Mouse (Mus musculus): Measurements from ENCODE around the gene Tfpt. TPM values are rescaled to one million over a fixed set of nuclear protein-coding genes. Genes with fewer than 3 reads are reported as not detected.

Gene Tfpt
- 10 to 100 TPM; 23.1 to 31.3 (median 24.9) TPM for total RNA-seq (2022)

DNA sequence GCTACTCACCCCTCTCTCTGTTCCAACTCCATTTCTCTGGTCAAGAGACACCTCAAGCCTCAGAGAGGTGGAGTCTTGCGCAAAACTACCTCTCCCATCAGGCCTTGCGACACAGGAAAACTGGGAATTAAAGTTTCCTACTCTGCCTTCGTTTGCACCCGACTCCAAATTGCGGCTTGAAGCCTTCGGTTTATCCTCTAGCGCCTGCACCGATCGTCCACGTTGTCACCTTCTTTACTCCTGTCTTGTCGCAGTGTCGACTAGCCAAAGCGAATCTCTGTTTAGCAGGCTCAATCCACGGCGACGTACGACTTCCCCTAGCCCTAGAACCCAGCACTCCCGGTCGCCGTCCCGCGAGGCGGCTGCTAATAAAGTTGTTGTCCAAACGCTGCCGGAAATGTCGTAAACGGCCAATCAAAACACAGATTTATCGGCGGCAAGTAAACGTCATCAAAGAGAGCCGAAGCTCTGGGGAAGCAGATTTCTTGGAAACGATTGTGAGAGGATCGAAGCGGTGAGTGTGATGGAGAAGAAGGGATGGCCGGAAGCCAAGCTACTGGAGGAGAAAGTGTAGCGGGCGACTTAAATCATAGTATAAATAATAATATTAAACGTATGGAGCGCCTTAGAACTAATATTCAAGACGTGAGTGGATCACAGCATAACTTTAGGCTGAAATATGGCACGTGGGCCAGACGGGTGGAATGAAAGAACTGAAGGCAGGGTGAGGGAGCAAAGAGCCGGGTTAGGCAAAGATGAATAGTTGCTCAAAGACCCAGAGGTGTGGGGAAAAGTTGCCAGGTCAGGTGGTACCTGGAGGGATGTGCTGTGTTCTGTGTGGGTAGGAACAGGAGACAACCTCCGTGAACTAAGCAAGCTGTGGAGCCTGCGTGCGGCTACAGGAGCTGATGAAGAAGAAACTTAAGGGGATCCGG lies at the start of gene Tfpt, which contains the start of gene Prpf31:
Gene Tfpt, minus strand, starts transcription at position 387 of the 935 bp plus-strand sequence.
Gene Prpf31, plus strand, starts transcription at position 443 of the 935 bp plus-strand sequence.
- peak; percentile 92 for DNase-seq

DNA sequence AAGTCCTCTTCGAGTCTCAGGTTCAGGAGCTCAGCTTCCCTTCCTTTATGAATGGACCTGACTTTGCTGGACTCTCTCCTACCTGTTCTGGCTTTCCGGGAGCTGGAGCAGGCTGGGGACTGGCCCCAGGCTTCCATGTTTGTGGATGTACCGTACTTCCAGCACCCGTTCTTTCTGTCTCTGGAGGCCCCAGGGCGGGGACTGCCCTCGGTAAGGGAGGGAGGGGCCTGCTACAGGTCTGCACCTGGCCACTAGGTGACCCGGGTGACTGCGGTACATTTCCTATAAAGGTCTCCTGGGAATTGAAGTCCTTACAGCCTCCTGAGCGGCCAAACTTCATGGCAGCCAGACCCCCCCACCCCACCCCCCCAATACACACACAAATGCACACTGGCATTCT lies 47.6 kb upstream of the Tfpt start, which contains the start of gene Tmc4:
Gene Tmc4, minus strand, starts transcription at position 212 of the 400 bp plus-strand sequence.
- DNase-seq: no peak

DNA sequence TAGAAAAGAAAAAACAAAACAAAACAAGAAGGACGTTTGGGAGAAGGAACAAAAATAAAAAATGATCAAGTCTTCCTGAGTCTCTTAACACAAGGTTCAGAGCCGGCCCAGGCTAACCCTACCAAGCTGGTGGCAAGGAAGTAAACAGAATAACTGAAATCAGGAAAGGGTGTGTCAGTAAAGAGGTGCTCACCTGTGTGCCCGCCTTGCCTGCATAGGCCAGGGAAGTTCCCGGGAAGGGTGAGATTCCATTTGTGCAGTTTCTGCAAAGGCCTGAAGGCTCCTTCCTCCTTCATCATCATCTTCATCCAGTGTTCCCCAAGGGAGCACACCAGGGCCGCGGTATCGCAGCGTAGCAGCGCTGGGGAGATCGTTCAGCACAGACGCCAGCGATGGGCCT lies 46.6 kb upstream of the Tfpt start:
- no peak for DNase-seq

DNA sequence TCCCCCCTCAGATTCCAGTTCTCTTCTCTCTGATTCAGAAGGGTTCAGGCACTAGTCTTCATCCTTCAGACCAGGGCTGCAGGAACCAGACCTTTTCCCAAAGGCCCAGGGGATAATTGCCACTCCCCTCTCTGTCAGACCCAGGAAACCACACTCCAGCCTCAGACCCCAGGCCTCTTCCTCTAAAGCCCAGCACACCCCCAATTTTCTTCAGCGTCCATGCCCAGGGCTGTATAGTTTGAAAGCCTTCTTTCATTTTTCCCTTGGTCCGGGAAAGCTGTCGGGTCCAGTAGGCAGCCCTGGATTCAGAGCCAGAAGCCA lies 45.5 kb upstream of the Tfpt start:
- no peak for DNase-seq

DNA sequence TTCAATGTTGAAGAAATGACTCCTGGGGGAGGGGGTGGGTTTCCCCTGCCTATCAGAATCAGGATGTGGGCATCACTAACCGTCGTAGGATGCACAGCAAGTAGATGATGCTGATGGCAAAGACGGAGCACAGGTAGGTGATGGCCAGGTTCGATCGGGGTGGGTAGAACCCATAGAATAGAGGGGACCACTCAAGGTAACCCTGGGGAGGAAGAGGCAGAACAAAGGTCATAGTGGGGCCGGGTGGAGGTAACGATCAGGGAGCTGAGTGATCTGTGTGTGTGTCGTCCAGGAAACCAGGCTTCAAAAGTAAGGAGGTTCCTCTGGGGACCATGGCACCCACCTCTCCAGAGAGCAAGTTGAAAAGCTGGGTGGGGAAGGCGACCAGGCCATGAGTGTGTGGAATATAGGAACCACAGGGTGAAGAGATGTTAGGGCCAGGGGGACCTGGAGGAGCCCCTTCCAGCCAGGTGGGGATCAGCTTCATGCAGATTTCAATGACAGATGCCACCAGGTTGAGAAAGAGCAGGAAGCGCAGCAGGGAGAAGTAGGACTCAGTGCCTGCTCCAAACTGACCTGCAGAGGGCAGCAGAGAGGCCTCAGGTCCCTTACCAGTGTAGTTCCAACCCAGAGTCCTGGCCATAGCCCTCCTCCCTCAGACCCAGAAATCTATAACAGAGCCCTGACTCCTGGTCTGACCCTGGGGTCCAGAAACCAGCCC lies 44.9 kb upstream of the Tfpt start:
- DNase-seq: peak; percentile 50

DNA sequence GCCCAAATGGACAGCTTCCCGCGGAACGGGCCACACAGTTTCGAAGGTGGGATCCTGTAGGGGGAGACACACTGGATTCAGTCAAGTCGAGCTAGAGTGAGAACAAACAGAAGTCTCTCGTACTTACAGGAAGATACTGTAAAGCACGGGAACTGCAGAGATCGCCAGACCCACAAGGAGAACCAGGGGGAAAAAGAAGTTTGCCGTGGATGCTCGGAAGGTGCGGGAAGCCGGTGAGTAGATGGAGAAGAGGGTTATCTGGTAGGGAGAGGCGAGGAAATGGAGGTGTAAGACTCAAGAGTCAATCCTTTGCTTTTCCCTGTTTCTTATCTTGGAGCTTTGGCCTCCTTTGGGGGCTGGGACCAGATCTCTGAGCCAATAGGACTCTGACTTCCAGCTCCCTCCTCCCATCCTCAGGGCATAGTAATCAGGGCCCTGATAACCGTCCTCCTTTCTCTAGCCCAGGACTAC lies 37.2 kb upstream of the Tfpt start:
- no peak for DNase-seq

DNA sequence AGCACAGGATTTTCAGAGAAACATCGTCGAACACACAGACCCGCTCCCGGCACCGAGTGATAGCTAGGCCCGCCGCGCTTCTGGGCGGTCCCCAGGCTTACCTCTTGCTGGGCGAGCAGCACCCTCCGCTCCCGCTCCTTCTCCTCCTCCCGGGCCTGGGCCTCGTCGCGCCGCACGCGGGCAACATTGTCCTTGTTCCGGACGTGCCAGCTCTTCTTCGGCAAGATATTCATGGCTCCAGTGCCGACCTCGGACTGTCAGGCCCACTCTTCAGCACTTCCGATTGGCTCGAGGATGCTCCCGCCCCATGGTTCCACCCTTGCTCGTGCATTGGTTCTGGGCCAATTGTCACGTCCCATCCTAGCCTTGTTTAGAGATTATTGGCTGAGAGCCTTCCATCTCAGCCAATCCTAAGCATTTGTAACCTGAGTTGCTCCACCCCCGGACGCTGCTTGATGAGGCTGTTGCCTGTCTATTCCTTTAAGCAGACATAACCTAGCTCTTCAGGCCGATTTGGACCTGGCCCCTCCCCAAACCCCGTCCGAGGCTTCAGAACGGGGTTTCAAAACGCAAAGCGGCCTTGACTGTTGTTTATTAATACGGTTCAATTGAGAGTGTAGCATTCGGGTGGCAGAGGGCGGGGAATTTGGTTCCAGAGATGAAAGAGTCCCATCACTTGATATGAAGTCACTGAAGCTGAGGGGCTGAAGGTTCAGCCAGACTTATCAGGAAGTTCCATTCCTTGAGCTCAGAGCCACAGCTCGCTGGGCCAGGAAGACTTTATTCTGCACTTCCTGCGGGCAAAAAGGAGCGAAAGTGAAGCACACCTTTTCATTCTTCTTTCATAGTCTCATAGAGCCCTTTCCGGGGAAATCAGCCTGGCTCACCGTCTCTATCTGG lies 35.7 kb upstream of the Tfpt start, which contains the start of gene Leng1:
Gene Leng1, minus strand, starts transcription at position 626 of the 900 bp plus-strand sequence.
- peak; percentile 98 for DNase-seq

DNA sequence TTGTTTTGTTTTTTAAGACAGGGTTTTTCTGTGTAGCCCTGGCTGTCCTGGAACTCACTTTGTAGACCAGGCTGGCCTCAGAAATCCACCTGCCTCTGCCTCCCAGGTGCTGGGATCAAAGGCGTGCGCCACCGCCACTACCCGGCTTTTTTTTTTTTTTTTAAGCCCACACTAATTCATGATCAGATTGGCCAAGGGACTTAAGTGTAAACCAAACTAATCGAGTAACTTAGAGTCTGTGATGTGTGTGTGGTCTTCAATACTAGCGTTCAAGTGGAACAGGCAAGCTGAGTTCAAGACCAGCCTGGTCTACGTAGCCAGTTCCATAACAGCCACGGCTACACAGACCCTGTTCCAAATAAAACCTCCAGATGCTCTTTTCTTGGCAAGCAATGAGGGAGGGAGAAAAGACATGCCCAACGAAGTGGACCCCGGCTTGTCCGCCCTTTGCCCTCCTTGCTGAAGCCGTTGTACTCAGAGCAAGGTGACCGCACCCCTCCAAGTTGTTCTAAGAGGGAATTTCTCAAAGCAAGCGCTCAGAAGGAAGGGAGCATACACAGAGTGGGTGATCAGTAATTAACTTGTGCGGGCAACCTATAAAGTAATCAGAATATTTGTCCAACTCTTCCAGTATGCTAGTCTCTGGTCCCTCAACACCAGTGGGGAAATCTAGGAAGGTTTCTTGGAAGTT lies 34.9 kb upstream of the Tfpt start:
- peak; percentile 35 for DNase-seq

DNA sequence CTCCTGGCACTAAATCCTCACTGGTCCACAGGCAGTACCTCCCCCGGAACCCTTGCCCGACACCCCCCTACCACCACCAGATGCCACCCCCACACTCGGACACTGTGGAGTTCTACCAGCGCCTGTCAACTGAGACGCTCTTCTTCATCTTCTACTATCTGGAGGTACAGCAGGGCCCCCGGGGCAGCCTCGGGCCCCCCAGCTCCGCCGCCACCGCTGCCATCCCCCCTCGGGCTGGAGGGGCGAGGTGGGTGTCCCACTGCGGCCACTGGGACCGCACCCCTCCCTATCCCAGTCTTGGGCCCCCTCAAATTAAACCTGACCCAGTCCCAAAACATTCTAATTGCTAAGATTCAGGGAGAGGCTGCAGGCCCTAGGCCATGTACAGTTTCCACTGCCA lies 28.8 kb upstream of the Tfpt start:
- no peak for DNase-seq

DNA sequence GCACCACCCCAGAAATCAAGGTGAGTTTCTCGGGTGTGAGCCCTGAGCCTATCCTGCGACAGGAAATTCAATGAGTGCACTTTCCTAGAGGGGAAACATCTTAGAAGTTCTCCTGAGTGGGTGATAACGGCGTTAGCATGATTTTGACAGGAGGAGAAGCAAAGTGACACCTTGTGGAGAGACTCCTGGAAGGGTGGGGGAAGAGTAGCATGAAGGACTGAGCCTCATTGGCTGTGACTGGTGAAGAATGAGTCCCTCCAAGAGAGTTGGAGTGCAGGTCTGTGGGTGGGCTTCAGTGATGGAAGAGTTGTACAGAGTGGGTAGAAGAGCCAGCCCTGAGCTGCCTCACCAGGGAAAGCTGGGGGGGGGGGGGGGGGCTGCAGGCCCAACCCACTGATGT lies 27.2 kb upstream of the Tfpt start:
- no peak for DNase-seq

DNA sequence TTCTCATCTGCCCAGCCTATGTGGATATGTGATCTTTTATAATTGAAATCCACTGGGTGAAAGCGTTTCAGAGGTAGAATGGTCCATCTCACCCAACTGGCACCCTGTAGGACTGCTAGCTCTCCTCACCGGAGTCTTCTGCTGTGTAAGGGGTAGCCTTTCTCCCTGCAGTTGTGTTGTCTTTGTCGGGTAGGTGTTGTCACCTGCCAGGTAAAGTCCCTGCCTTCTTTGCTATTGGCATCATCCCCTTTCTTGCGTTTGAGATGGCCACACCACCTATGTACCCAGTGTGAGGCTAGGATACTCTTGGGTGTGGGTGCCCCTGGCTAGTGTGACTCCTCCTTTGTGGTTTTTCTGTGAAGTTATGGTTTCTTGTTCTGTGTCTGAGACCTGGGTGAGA lies 16.9 kb upstream of the Tfpt start:
- DNase-seq: no peak

DNA sequence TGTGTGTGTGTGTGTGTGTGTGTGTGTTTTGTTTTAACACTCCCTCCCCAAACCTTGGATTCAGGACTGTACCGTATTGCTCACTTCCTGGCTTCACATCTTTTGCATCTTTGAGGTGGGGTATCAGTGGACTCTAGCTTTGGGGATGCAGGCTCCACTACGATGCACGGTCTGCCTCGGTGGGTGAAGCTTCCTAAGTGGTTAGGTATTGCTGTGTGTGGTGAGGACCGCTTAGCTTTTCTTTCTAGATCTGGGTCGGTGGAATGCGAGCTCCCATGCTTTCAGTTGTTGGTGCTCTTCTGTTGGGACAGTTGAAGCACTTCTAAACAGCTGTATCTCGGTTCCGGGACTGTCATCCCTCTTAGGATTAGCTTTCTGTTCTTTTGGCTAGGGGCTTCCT lies 16.5 kb upstream of the Tfpt start:
- no peak for DNase-seq

DNA sequence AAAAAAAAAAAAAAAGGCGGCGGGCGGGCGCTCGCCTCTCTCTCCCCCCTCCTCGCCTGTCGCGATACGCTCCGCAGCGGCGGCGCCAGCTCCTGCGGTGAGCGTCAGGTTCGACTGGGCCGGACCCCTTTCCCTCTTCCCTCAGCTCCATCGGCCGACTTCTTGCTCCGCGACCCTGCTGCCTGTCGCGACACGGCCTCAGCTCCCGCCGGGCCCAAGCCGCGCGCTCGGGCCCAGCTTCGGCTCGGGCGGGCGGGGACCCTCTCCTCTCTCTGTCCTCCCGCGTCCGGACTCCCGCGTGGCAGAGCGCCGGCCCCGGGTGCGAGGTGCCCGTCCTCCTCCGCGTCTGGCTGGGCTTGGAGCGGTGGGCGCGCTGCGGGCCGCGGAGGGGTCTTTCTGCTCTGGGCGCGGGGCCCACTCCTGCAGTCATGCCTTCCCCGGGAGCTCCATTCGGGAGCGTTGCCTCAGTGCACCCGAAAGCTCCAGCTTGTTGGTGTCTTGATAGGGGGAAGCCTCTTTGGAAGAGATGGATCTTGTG lies 15.8 kb upstream of the Tfpt start:
- no peak for DNase-seq

DNA sequence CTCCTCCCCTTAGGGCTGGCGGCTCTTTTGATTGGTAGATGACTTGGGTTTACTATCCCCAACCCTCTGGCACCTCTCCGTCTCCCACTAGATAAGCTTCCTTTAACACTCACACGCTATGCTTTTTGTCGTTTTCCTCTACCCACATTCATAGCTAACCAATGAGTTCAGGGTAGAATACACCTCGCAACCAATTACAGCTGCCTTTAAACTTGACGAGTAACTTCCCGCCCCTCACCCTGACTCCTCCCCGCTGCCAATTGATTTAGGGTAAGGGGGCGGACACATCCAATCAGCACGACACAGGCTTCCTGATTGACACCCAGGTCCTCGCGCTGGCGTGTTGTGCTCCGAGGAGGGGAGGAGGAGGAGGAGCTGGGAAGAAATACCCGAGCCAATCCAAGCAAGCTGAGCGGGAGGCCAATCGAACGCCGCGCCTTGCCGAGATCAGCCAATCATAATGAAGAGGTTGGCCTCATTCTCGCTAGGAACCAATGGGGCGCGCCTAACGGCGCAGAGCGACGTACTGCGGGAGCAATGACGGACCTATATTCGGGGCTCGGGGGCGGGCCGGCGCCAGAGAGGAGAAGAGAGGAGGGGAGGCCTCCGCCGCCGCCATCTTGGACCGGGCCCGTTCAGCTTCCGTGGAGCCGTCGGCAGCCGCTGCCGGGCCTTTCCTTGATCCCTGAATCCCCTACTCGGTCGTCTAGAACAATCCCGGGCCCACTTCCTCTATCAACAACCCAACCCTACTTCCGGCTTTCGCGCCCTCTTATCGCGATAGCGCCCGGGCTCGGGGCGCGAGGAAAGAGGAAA lies 15.2 kb upstream of the Tfpt start, which contains the start of gene Cnot3:
Gene Cnot3, plus strand, starts transcription at position 597 of the 816 bp plus-strand sequence.
- peak; percentile 100 for DNase-seq

DNA sequence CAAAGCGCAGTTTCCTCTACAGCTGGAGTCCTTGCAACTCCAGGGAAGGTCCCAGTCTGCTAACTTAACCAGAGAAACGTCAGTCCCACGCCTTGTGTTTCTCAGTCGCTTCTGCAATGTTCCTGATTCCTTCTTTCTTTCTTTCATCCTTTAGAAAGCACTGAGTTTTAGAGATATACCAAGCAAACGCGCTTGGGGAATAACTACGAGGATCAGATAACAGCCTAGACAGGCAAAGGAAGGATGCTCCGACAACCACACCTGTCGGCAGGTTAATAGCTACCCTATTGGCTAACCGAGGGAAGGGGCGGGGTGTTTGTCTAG lies 14.6 kb upstream of the Tfpt start:
- DNase-seq: no peak

DNA sequence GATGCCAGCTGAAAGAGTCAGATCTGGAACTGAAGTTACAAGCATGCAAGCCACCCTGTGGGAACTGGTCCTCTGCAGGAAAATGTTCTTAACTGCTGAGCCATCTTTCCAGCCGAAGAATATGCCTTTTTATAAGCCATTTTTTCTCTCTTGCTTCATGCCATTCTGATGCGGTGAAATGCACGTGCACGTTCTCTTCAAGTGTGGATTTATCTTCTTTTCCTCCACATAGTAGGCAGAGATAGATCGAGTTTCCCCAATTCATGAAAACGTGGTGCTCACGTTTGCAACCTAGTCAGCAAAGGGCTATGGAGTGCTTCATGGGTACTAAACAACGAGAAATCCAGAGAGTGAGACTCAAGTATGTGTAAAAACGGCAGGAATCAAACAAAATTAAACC lies 14.1 kb upstream of the Tfpt start:
- DNase-seq: no peak

DNA sequence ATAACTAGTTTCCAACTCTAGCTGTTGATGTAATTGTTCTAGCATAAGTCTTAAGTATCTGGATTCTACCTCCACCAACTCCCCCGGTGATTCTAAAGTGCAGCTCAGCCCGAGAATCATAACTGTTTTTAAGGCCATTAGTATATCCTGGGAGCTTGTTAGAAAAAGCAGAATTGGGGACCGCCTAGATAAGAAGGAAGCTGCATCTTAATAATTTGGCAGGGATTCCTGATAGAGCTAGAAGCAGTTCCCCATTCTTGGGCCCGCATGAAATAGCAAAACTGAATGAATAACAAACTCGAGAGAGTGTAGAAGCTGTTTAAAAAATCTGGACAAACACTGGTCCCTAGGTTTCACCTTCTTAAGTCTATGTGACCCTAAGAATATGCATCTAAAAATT lies 13.7 kb upstream of the Tfpt start:
- no peak for DNase-seq

DNA sequence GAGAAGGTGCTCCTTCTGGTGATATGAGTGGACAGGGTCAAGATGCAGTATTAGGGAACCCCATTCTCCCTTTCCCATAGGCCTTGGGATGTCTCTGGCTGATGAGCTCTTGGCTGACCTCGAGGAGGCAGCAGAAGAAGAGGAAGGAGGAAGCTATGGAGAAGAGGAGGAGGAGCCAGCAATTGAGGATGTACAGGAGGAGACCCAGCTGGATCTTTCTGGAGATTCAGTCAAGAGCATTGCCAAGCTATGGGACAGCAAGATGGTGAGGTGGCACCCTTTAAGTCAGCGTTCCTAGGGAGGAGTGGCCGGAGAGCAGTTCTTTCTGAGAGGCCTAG lies 718 bp upstream of the Tfpt start:
- DNase-seq: no peak

DNA sequence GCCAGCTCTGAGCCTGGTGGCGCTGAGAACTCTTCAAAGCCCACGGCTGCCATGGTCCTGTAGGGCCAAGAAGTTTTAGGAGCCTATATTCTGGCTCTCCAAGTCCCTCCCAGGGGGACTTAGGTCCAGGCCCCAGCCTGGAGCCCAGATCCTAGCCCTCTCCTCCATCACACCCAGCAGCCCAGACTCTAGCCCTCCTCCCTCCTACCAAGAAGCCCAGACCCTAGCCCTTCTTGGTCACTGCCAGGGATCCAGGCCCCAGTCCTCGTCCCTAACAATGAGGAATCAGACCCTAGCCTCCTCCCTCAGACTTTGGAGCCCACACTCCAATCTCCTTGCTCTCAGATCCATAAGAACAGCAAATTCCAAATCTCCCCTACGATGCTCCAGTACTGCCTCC lies 699 bp downstream of the Tfpt start:
- DNase-seq: no peak

DNA sequence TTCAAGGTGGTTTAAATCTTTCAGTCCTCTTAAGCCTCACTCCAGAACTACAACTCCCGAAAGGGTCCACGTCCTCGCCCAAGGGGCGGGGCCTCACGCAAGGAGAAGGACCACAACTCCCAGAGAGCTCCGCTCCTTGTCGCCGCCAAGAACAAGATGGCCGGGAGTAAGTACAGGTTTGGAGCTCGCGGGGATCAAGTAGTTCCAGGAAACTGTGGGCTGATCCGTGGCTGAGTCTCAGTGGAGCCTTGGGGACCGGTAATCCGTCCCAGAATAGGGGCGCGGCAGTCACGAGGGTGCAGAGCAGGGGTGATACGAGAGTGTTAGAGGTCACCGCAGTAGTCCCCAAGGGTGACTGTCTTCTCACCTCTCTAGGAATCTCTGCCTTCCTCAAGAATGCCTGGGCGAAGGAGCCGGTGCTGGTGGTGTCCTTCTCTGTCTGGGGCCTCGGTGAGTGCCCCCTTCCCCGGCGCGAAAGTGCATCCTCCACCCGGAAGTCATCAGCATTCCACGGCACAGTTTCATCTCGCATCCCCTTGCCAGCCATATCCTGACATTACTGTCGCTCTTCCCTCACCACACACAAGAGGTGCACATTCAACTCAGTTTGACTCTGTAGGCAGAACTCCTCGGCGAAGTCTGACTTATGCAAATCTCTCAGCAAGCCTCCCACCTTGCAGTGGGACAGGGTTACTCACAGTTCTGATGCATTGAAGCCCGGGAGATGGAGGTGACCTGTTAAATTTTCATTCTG lies 12.3 kb downstream of the Tfpt start, which contains the start of gene Ndufa3:
Gene Ndufa3, plus strand, starts transcription at position 132 of the 754 bp plus-strand sequence.
- peak; percentile 85 for DNase-seq
